Mouse (Mus musculus) hindbrain, embryonic 16.5 days (tissue): Measurements from ENCODE around the gene Tmem242. TPM values are rescaled to one million over a fixed set of nuclear protein-coding genes. Genes with fewer than 3 reads are reported as not detected.
A peak's percentile ranks its signal among the peaks of the same experiment; 100 is the strongest.

ENCODE experiments used
- ATAC-seq: fragments of 200-750 bp; cut with Nextera tagmentation; 2 replicates; pipeline ENCODE4 v1.8.0; 2017; ENCODE audit warnings: moderate TSS enrichment, moderate library complexity
- H3K27ac ChIP-seq: fragments of 300-500 bp; sonication (generic); 2 replicates; pipeline ENCODE4 v1.5.1; 2014; ENCODE audit warnings: low read depth, mild to moderate bottlenecking, control low read depth, low read length, moderate library complexity
- H3K27me3 ChIP-seq: fragments of 300-500 bp; sonication (generic); replicated peaks from 2 replicates; pipeline ENCODE4 v1.6.1; 2014; ENCODE audit warnings: low read length; ENCODE audit not compliant: control insufficient read depth, insufficient read depth
- H3K36me3 ChIP-seq: fragments of 300-500 bp; sonication (generic); 2 replicates; pipeline ENCODE4 v1.6.1; 2014; ENCODE audit warnings: mild to moderate bottlenecking, low read length, moderate library complexity, mixed read lengths; ENCODE audit not compliant: control insufficient read depth, insufficient read depth
- H3K4me1 ChIP-seq: fragments of 300-500 bp; sonication (generic); 2 replicates; pipeline ENCODE4 v1.6.1; 2014; ENCODE audit warnings: low read depth, low read length; ENCODE audit not compliant: control insufficient read depth, insufficient read depth
- H3K4me2 ChIP-seq: fragments of 300-500 bp; sonication (generic); 2 replicates; pipeline ENCODE4 v1.6.1; 2014; ENCODE audit warnings: mild to moderate bottlenecking, low read length, control low read depth, moderate library complexity
- H3K4me3 ChIP-seq: fragments of 300-500 bp; sonication (generic); 2 replicates; pipeline ENCODE4 v1.5.1; 2014; ENCODE audit warnings: mild to moderate bottlenecking, low read length, control low read depth, moderate library complexity
- H3K9ac ChIP-seq: fragments of 300-500 bp; sonication (generic); 2 replicates; pipeline ENCODE4 v1.6.1; 2014; ENCODE audit warnings: low read depth, mild to moderate bottlenecking, control low read depth, low read length, moderate library complexity
- H3K9me3 ChIP-seq: fragments of 300-500 bp; sonication (generic); 2 replicates; pipeline ENCODE4 v1.6.1; 2014; ENCODE audit warnings: mild to moderate bottlenecking, low read length, moderate library complexity; ENCODE audit not compliant: control insufficient read depth
- WGBS: fragments of 180-500 bp; shearing (Covaris S2); extraction: QIAGEN DNeasy Blood & Tissue Kit; methylation state at CpG from one replicate; pipeline ENCODE4 v1.1.7; 2014; 5-methylcytosine and 5-hydroxymethylcytosine counted together
- microRNA-seq: library from miRNA; unstranded; fragments of <30 nt; microRNA quantifications from one replicate; pipeline ENCODE4, GENCODE M21; 2017
- polyA plus RNA-seq: library from polyadenylated mRNA; unstranded; fragments of >200 nt; fragmentation: Nextera tagmentation; extraction: Ambion mirVana; gene quantifications from 2 replicates; pipeline ENCODE4 v1.2.1, GENCODE M21; 2015

Tmem242 gene
- polyA plus RNA-seq, 1 experiment from 2014 or later: 118 TPM

- Histone ChIP-seq H3K36me3 (no peaks in the 10 kb centered on the region), H3K9me3 (no peaks in the 10 kb centered on the region), H3K9ac (no peak overlapping the region), H3K4me1 (no peaks in the 10 kb centered on the region; the same call in 1 of the 2 replicates), H3K27ac (0 out of 2 replicates have a peak overlapping the region, but pooled peaks have one; percentile 23), H3K4me3 (no peak overlapping the region), H3K4me2 (no peak overlapping the region), H3K27me3 (no peaks in the 10 kb centered on the region)
- WGBS: 23% methylated on average over 11 of the region's 11 CpGs
- ATAC-seq: no peak
Observed at GRCm38 (mm10) chr17:5377151-5377929, 62.7 kb downstream of the Tmem242 start.

- 68% methylated on average over 8 of the region's 8 CpGs for WGBS
- Histone ChIP-seq H3K9ac (no peak overlapping the region), H3K9me3 (no peaks in the 10 kb centered on the region), H3K4me3 (no peak overlapping the region), H3K27me3 (no peaks in the 10 kb centered on the region), H3K36me3 (no peaks in the 10 kb centered on the region), H3K4me1 (no peaks in the 10 kb centered on the region; the same call in 1 of the 2 replicates), H3K27ac (no peak overlapping the region), H3K4me2 (no peak overlapping the region)
- ATAC-seq: no peak
Observed at GRCm38 (mm10) chr17:5372951-5373350, 67.1 kb downstream of the Tmem242 start.

GRCm38 (mm10) chr17:5371521-5371920 lies 68.5 kb downstream of the Tmem242 start:
- no peaks in the 10 kb centered on the region for H3K27me3 ChIP-seq
- no peaks in the 10 kb centered on the region for H3K36me3 ChIP-seq
- no peaks in the 10 kb centered on the region for H3K4me1 ChIP-seq
- H3K4me3 ChIP-seq: no peak overlapping the region
- H3K9ac ChIP-seq: no peak overlapping the region
- no peak overlapping the region for H3K27ac ChIP-seq
- H3K4me2 ChIP-seq: no peak overlapping the region
- H3K9me3 ChIP-seq: no peaks in the 10 kb centered on the region
- no peak for ATAC-seq
- WGBS: 61% methylated on average over 7 of the region's 7 CpGs

GRCm38 (mm10) chr17:5371032-5371431 lies 69.0 kb downstream of the Tmem242 start:
- Histone ChIP-seq H3K9ac (no peak overlapping the region), H3K4me2 (no peak overlapping the region), H3K27me3 (no peaks in the 10 kb centered on the region), H3K4me3 (no peak overlapping the region), H3K4me1 (peaks cover 1% of the 10 kb centered on the region; the same call in 1 of the 2 replicates), H3K27ac (no peak overlapping the region), H3K36me3 (no peaks in the 10 kb centered on the region), H3K9me3 (no peaks in the 10 kb centered on the region)
- ATAC-seq: no peak
- WGBS: 61% methylated on average over 4 of the region's 4 CpGs

DNA sequence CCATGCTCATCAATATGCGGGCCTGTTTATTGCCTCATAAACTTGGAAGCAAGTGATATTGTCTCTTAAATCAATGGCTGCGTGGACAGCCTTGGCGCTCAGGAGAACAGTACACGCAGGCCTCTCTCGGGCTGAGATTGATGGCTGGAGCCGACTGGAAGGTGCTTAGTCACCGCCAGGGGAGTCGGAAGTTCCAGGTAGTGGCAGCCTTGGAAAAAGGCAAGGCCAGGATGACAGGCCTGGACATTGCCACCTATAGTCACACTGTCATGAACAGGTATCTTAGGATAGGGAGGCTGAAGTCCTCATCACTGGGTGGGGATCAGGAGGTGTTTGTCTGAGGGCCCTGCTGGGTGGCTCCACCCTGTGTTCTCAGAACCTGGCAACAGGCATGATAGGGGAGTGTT lies 74.1 kb downstream of the Tmem242 start:
- Histone ChIP-seq H3K9ac (no peak overlapping the region), H3K36me3 (no peaks in the 10 kb centered on the region), H3K4me3 (no peak overlapping the region), H3K27ac (no peak overlapping the region), H3K9me3 (no peaks in the 10 kb centered on the region), H3K27me3 (no peaks in the 10 kb centered on the region), H3K4me2 (no peak overlapping the region), H3K4me1 (peaks cover 2% of the 10 kb centered on the region; the same call in 1 of the 2 replicates)
- WGBS: 60% methylated on average over 8 of the region's 8 CpGs
- 0 out of 2 replicates have a peak, but pooled peaks have one; percentile 40 for ATAC-seq

Small RNA genes lying within 50 kb of the gene (microRNA-seq; reads per million reads assigned to microRNA genes)
- not detected for gene Gm22475

Other genes starting within 250 kb of the Tmem242 start
- not detected in 2 replicates for gene Ldhal6b, start 21.5 kb downstream of the Tmem242 start, polyA plus RNA-seq
- 5.0 and 9.0 TPM in 2 replicates for gene Zdhhc14, start 52.3 kb upstream of the Tmem242 start, polyA plus RNA-seq